Mouse (Mus musculus) thymus, adult 18-20 months (tissue): Measurements from ENCODE around the gene Eif2s3y.

Experiments
- DNase-seq, 2 experiments: peaks; one replicate each; pipeline ENCODE4 v3.0.0; 2022; ENCODE audit warnings: mixed read lengths in 2 of 2

The Eif2s3y gene

GRCm38 (mm10) chrY:1009882-1010751 lies at the start of gene Eif2s3y:
Eif2s3y (plus strand) TSS chrY:1010543.
- DNase-seq: peak in 1 of 2 experiments; percentile 47
